Mouse (Mus musculus) fibroblast of lung, adult 2 months (primary cell): ENCODE measurements around the gene Hoxa3.

Source experiments
- DNase-seq: peaks from one replicate; pipeline ENCODE4 v3.0.0-alpha.2; 2011; ENCODE audit warnings: low read depth

Gene Hoxa3

GRCm38 (mm10) chr6:52219234-52219942 is 6.3 kb upstream of the Hoxa3 start:
- no peak for DNase-seq

DNA sequence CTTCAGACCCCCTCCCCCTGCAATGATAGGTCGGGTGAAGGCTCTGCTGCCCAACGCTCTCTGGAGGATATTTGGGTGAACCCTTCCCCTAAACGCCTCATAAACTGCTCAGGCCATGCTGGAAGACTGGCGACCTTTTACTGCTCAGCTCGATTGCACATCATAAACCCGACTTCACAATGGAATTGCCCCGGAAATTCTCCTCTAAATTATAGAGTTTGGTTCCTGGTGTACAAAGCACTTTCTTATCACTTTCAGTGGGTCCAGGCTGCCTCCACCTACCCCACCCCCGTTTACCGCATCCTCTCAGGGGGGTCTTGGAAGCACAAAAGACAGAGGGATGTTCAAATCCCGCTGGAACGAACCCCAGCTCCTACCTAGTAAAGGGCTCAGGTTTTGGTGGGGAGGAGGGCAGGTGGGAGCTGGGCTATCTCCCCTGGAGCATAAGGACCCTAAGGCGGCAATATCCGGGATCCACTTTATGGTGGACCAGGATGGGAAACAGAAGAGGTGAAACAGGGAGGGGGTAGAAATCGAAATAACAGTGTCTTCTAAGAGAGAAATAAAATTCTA is 5.6 kb upstream of the Hoxa3 start:
- no peak for DNase-seq

GRCm38 (mm10) chr6:52217895-52218642 is 4.9 kb upstream of the Hoxa3 start:
- DNase-seq, result no peak

- DNase-seq, result no peak
These were observed 4.3 kb upstream of the Hoxa3 start for GRCm38 (mm10) chr6:52217459-52217768.

- DNase-seq, result no peak
These were observed 3.7 kb upstream of the Hoxa3 start for GRCm38 (mm10) chr6:52216691-52217458.

DNA sequence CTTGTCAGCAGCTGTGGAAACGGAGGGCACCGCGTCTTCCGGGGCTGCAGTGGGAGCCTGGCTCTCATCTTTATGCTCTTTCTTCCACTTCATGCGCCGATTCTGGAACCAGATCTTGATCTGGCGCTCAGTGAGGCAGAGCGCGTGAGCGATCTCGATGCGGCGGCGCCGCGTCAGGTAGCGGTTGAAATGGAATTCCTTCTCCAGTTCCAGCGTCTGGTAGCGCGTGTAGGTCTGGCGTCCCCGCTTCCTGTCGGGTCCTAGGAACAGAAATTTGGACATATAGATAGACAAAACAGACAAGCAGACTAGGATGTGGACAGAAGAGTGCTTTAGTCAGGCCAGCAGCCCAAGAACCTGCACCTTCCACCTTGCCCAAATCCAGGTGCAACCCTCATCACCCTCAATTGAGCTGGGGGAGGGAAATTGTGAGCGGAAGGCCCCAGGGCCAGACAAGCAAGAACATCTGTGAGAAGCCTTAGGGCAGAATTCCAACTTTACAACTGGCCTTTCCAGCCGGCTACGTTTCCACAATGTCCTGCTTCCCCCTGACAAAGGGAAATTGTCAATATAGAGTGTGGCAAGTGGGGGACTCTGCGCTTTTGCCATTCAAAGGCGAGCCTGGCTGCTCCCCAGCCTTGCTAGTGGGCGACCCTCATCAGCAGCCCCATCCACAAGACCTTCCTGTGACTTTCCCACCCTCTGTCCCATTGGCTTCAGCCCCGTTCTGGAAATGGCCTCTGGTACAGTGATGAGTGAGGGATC is 2.8 kb upstream of the Hoxa3 start:
- no peak for DNase-seq

- no peak for DNase-seq
These were observed 1.9 kb upstream of the Hoxa3 start for GRCm38 (mm10) chr6:52215070-52215469.

DNA sequence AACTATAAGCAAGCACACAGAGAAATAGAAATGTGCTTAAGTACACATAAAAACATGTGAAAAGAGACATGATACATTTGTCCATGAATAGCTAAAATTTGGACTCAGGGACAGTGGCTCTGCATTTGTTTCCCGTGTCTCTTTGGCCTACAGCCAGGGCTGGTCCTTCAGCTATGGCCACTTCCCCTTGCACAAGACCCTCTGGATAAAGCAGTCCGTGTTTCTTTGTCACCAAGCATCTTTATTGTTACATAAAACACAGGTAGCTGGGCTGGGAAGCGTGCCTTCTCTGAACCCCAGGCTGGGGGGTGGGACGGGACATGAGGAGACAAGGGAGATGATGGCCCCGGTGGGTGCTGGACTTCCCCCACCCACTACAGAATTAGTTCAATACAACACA is 1.1 kb upstream of the Hoxa3 start:
- no peak for DNase-seq

- DNase-seq, result no peak
These were observed 499 bp downstream of the Hoxa3 start for GRCm38 (mm10) chr6:52212556-52213118.

GRCm38 (mm10) chr6:52211961-52212360 is 1.2 kb downstream of the Hoxa3 start:
- no peak for DNase-seq

GRCm38 (mm10) chr6:52211170-52211935 is 1.8 kb downstream of the Hoxa3 start:
- DNase-seq, result peak; percentile 40

- DNase-seq, result no peak
These were observed 3.5 kb downstream of the Hoxa3 start for GRCm38 (mm10) chr6:52209685-52210046.

GRCm38 (mm10) chr6:52208868-52209684 is 4.1 kb downstream of the Hoxa3 start:
- DNase-seq, result no peak

- DNase-seq, result no peak
These were observed 4.9 kb downstream of the Hoxa3 start, which contains the start of gene Hoxa6 for GRCm38 (mm10) chr6:52208072-52208867. Gene Hoxa6, minus strand, starts transcription at chr6:52208722.

DNA sequence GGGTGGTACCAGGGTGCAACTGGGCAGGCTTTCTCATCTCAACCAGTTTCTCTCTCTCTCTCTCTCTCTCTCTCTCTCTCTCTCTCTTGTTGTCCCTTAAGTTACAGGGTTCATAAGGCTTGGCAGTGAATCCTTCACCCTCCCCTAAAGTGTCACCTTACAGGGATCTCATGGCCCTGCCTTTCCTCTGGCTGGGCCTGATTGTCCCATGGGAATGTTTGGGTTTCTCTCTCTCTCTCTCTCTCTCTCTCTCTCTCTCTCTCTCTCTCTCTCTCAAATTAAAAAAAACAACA is 5.5 kb downstream of the Hoxa3 start:
- DNase-seq, result no peak

DNA sequence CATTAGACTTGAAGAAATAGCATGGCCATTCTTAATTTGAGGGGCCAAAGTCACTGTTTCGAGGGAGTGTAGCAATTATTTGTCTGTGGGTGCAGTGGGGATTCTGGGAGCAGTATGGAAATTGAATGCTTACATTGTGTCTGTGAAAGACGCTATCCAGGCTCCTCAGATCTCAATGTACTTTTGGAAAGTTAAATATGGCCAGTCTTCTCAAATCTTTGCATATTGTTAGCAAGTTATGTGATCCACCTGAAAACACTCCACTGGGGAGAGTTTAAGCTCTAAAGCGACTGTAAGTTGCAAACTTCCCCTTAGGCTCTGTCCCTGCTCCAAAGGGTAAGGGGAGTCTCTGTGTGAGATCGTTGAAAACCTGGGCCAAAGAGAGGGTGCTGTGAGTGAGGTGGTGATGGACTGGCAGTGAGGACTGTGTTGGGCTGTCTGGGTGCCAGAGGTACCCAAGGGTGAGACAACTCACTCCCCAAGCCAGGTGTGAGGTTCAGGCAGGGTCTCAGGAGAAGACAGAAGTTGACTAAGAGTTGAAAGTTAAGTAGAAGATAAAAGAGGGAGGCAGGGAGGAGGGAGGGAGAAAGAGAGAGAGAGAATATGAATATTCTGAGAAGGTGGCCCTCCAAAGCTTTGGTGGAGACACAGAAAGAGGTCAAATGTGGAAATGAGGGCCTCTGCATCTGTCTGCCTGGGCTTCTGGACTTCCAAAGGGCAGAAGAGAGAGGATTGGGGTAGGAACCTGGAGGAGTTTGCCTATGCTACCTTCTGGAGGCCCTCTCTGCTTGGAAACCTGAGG is 6.1 kb downstream of the Hoxa3 start:
- DNase-seq, result no peak

- no peak for DNase-seq
These were observed 7.2 kb downstream of the Hoxa3 start for GRCm38 (mm10) chr6:52205638-52206621.
